Mouse (Mus musculus) E14TG2a.4 (cell line): ENCODE results near the gene Adcy4.

Experiments
- CTCF ChIP-seq: conservative IDR thresholded peaks from 2 replicates; pipeline ENCODE4 v1.5.1; 2014; ENCODE audit warnings: low read length
- POU5F1 ChIP-seq: IDR thresholded peaks from 2 replicates; pipeline ENCODE4 v1.6.1; 2014; ENCODE audit warnings: low read length, borderline replicate concordance

- no peak for TF ChIP-seq CTCF
- no peak for TF ChIP-seq POU5F1
Measured at GRCm38 (mm10) chr14:55815310-55815751, 31.4 kb upstream of the Adcy4 start.
